Mouse (Mus musculus): ENCODE measurements around the gene Cul4a.

GRCm38 (mm10) chr8:13174811-13175210 lies 69.4 kb downstream of the Cul4a start:
- TF ChIP-seq CTCF (IDR thresholded peaks at IDR 0.05; ENCODE audit: borderline replicate concordance, insufficient read depth, low read length): no peak
- no peak for TF ChIP-seq POLR2A (IDR thresholded peaks at IDR 0.05; ENCODE audit: low read depth, low read length)

Data from embryonic fibroblast, embryonic 13.5 days (primary cell).